ENCODE assay signal across 15 mouse cellular contexts in genomic region chr6:125433704-125434447, GRCm38 (mm10). TPM values are rescaled to one million over a fixed set of nuclear protein-coding genes. Genes with fewer than 3 reads are reported as not detected.
A peak's percentile ranks its signal among the peaks of the same experiment; 100 is the strongest.
DNase-seq lines count a peak whose midpoint lies in the region; ATAC-seq and TF ChIP-seq lines count a peak whose summit lies in the region.
"Had no signal": no experiment of that assay in that cellular context is flagged by ENCODE, and none has a peak within 500 bp of the region (broad histone marks: within the 10 kb centered on the region; RNA-seq: fewer than 3 reads in every experiment).

No protein-coding gene starts in this region.

- H3K4me2 ChIP-seq in liver, embryonic 13.5 days: no peak overlapping the region
- no peak overlapping the region for H3K4me2 ChIP-seq in liver, postnatal 0 days (ENCODE audit: low read depth, low read length)
- no peak overlapping the region for H3K4me2 ChIP-seq in lung, embryonic 16.5 days (ENCODE audit: low read depth, low read length)
- H3K4me2 ChIP-seq in stomach, postnatal 0 days (replicated peaks; ENCODE audit: low read depth): no peak overlapping the region
- no peak overlapping the region for H3K4me2 ChIP-seq in hindbrain, postnatal 0 days (ENCODE audit: low read depth, low read length)
- H3K4me2 ChIP-seq: hindbrain, embryonic 14.5 days; liver, embryonic 12.5 days had no signal

- no peak overlapping the region for H3K9ac ChIP-seq in liver, embryonic 13.5 days
- no peak overlapping the region for H3K9ac ChIP-seq in liver, postnatal 0 days (replicated peaks)
- H3K9ac ChIP-seq in lung, embryonic 16.5 days (ENCODE audit: low read length): no peak overlapping the region
- no peak overlapping the region for H3K9ac ChIP-seq in stomach, postnatal 0 days (ENCODE audit: low read length)
- no peak overlapping the region for H3K9ac ChIP-seq in hindbrain, postnatal 0 days (replicated peaks; ENCODE audit: low read length)
- H3K9ac ChIP-seq: hindbrain, embryonic 14.5 days; liver, embryonic 12.5 days had no signal

- ATAC-seq in liver, embryonic 13.5 days (ENCODE audit: low read depth): peak; percentile 29; the same call in 1 of the 2 replicates
- ATAC-seq in liver, postnatal 0 days: no peak
- ATAC-seq in lung, embryonic 16.5 days (ENCODE audit: low read depth): peak; percentile 83
- peak; percentile 93 for ATAC-seq in stomach, postnatal 0 days (ENCODE audit: low FRiP score, low TSS enrichment)
- ATAC-seq in erythroblast, adult 5-6 weeks (replicated peaks; ENCODE audit: low FRiP score, poor library complexity, severe bottlenecking): no peak
- no peak for ATAC-seq in hindbrain, postnatal 0 days
- ATAC-seq: liver, embryonic 12.5 days had no signal

- no peak overlapping the region for H3K27ac ChIP-seq in liver, embryonic 13.5 days
- H3K27ac ChIP-seq in liver, postnatal 0 days (ENCODE audit: low read depth): no peak overlapping the region; the same call in 1 of the 2 replicates
- H3K27ac ChIP-seq in lung, embryonic 16.5 days (ENCODE audit: low read length): peak overlapping the region; percentile 70
- H3K27ac ChIP-seq in stomach, postnatal 0 days (replicated peaks): peak overlapping the region; percentile 20; the same call in 1 of the 2 replicates
- H3K27ac ChIP-seq in hindbrain, postnatal 0 days: no peak overlapping the region
- H3K27ac ChIP-seq: hindbrain, embryonic 14.5 days; liver, embryonic 12.5 days had no signal

- H3K9me3 ChIP-seq in liver, embryonic 13.5 days (replicated peaks): no peaks in the 10 kb centered on the region
- no peaks in the 10 kb centered on the region for H3K9me3 ChIP-seq in liver, postnatal 0 days (ENCODE audit: low read length)
- H3K9me3 ChIP-seq in lung, embryonic 16.5 days (ENCODE audit: control insufficient read depth, low read length): no peaks in the 10 kb centered on the region
- no peaks in the 10 kb centered on the region for H3K9me3 ChIP-seq in stomach, postnatal 0 days (ENCODE audit: control insufficient read depth, low read length)
- H3K9me3 ChIP-seq in hindbrain, postnatal 0 days (ENCODE audit: low read length): no peaks in the 10 kb centered on the region
- H3K9me3 ChIP-seq: liver, embryonic 12.5 days had no signal

- no peak for TF ChIP-seq CTCF in liver, postnatal 0 days (IDR thresholded peaks at IDR 0.05; ENCODE audit: low read depth)
- TF ChIP-seq CTCF in stomach, postnatal 0 days (IDR thresholded peaks at IDR 0.05; ENCODE audit: low read depth): no peak
- TF ChIP-seq CTCF in hindbrain, postnatal 0 days (IDR thresholded peaks at IDR 0.05; ENCODE audit: low read depth): no peak

- no peaks in the 10 kb centered on the region for H3K36me3 ChIP-seq in liver, embryonic 13.5 days
- H3K36me3 ChIP-seq in liver, postnatal 0 days (replicated peaks; ENCODE audit: insufficient read depth, low read length): no peaks in the 10 kb centered on the region
- no peaks in the 10 kb centered on the region for H3K36me3 ChIP-seq in lung, embryonic 16.5 days (ENCODE audit: control insufficient read depth, insufficient read depth, low read length)
- no peaks in the 10 kb centered on the region for H3K36me3 ChIP-seq in stomach, postnatal 0 days (ENCODE audit: control insufficient read depth, insufficient read depth, low read length)
- no peaks in the 10 kb centered on the region for H3K36me3 ChIP-seq in hindbrain, postnatal 0 days (ENCODE audit: insufficient read depth, low read length)
- H3K36me3 ChIP-seq: liver, embryonic 12.5 days had no signal

- H3K27me3 ChIP-seq in liver, embryonic 13.5 days: no peaks in the 10 kb centered on the region
- H3K27me3 ChIP-seq in liver, postnatal 0 days (ENCODE audit: insufficient read depth, low read length): no peaks in the 10 kb centered on the region
- H3K27me3 ChIP-seq in lung, embryonic 16.5 days (ENCODE audit: control insufficient read depth, insufficient read depth, low read depth, low read length): no peaks in the 10 kb centered on the region
- no peaks in the 10 kb centered on the region for H3K27me3 ChIP-seq in stomach, postnatal 0 days (ENCODE audit: control insufficient read depth, insufficient read depth, low read length)
- no peaks in the 10 kb centered on the region for H3K27me3 ChIP-seq in hindbrain, postnatal 0 days (ENCODE audit: insufficient read depth, low read length)

- no peak for TF ChIP-seq EP300 in liver, postnatal 0 days (IDR thresholded peaks at IDR 0.05; ENCODE audit: low read depth)
- no peak for TF ChIP-seq EP300 in stomach, postnatal 0 days (optimal IDR thresholded peaks at IDR 0.05)

- DNase-seq in liver, embryonic 13.5 days: no peak
- DNase-seq in liver, postnatal 0 days: no peak
- DNase-seq in NIH3T3 (ENCODE audit: low read depth): peak; percentile 39
- DNase-seq in stomach, postnatal 0 days (ENCODE audit: low spot score): peak; percentile 57
- DNase-seq in cerebellum, postnatal 36 days: no peak
- no peak for DNase-seq in hindbrain, postnatal 0 days (ENCODE audit: low spot score)
- DNase-seq: cerebellum, postnatal 14 days; gastrocnemius, postnatal 14 days; right cerebral cortex, adult 18-20 months; thymus, postnatal 14 days had no signal

- no peak overlapping the region for H3K4me3 ChIP-seq in liver, embryonic 13.5 days (replicated peaks)
- no peak overlapping the region for H3K4me3 ChIP-seq in liver, postnatal 0 days (ENCODE audit: low read depth, low read length)
- H3K4me3 ChIP-seq in lung, embryonic 16.5 days (ENCODE audit: low read length): no peak overlapping the region
- H3K4me3 ChIP-seq in stomach, postnatal 0 days (ENCODE audit: low read depth, low read length): no peak overlapping the region
- no peak overlapping the region for H3K4me3 ChIP-seq in hindbrain, postnatal 0 days (ENCODE audit: low read length)
- H3K4me3 ChIP-seq: liver, embryonic 12.5 days had no signal

- 43% methylated on average over 6 of the region's 6 CpGs for WGBS in liver, embryonic 13.5 days (ENCODE audit: insufficient replicate concordance)
- 53% methylated on average over 6 of the region's 6 CpGs for WGBS in liver, postnatal 0 days (ENCODE audit: insufficient replicate concordance)
- 57% methylated on average over 6 of the region's 6 CpGs for WGBS in lung, embryonic 16.5 days
- WGBS in stomach, postnatal 0 days: 52% methylated on average over 5 of the region's 6 CpGs
- WGBS in hindbrain, postnatal 0 days: 81% methylated on average over 6 of the region's 6 CpGs

- H3K4me1 ChIP-seq in liver, embryonic 13.5 days (replicated peaks): peaks cover 10% of the 10 kb centered on the region
- H3K4me1 ChIP-seq in liver, postnatal 0 days (ENCODE audit: insufficient read depth): peaks cover 7% of the 10 kb centered on the region; the same call in 1 of the 2 replicates
- peaks cover 12% of the 10 kb centered on the region for H3K4me1 ChIP-seq in lung, embryonic 16.5 days (replicated peaks; ENCODE audit: control insufficient read depth, insufficient read depth, low read length)
- no peaks in the 10 kb centered on the region for H3K4me1 ChIP-seq in stomach, postnatal 0 days (replicated peaks; ENCODE audit: control insufficient read depth, insufficient read depth)
- no peaks in the 10 kb centered on the region for H3K4me1 ChIP-seq in hindbrain, postnatal 0 days (ENCODE audit: insufficient read depth, low read length)

RNA-seq across cellular contexts. Expression of gene Plekhg6, which starts 53.3 kb away (rescaled TPM):
- polyA plus RNA-seq in liver, embryonic 13.5 days (2015; fragmentation: Nextera tagmentation; extraction: Ambion mirVana): 0.31 and 0.56 TPM in 2 replicates
- polyA plus RNA-seq in liver, postnatal 0 days (2015; fragmentation: Nextera tagmentation; extraction: Ambion mirVana): 1.1 and 1.2 TPM in 2 replicates
- 0.49 and 0.99 TPM in 2 replicates for polyA plus RNA-seq in lung, embryonic 16.5 days (2015; fragmentation: Nextera tagmentation; extraction: Ambion mirVana)
- polyA plus RNA-seq in stomach, postnatal 0 days (2015; fragmentation: Nextera tagmentation; extraction: Ambion mirVana): 6.3 and 6.7 TPM in 2 replicates
- not detected in 2 replicates for total RNA-seq in erythroblast, adult 5-6 weeks (2015; ENCODE audit: low replicate concordance)
- total RNA-seq in erythroblast, adult 5-6 weeks (2017; ENCODE audit: low replicate concordance): not detected in 2 replicates
- 0.68 and 0.86 TPM in 2 replicates for total RNA-seq in hindbrain, postnatal 0 days (2014; rRNA removed)
- polyA plus RNA-seq in hindbrain, postnatal 0 days (2015; fragmentation: Nextera tagmentation; extraction: Ambion mirVana): 0.32 and 0.74 TPM in 2 replicates
- total RNA-seq: gastrocnemius, postnatal 14 days; layer of hippocampus, postnatal 14 days had no signal

Comparison
In these comparisons a context has a peak if more than half of its experiments do, and no peak if none do; other contexts are left out.
1. ATAC-seq: peak in liver, embryonic 13.5 days (single experiment), lung, embryonic 16.5 days (single experiment) and stomach, postnatal 0 days (single experiment); none in liver, postnatal 0 days (single experiment), erythroblast, adult 5-6 weeks (single experiment) and hindbrain, postnatal 0 days (single experiment).
2. DNase-seq: peak in NIH3T3 (single experiment) and stomach, postnatal 0 days (single experiment); none in liver, embryonic 13.5 days (single experiment), liver, postnatal 0 days (single experiment), cerebellum, postnatal 36 days (0 of 2) and hindbrain, postnatal 0 days (single experiment).
3. H3K27ac ChIP-seq: peak in lung, embryonic 16.5 days (single experiment) and stomach, postnatal 0 days (single experiment); none in liver, embryonic 13.5 days (single experiment), liver, postnatal 0 days (single experiment) and hindbrain, postnatal 0 days (single experiment).